Mouse (Mus musculus) C2C12 (cell line): Measurements from ENCODE around the gene Ofd1. TPM values are rescaled to one million over a fixed set of nuclear protein-coding genes. Genes with fewer than 3 reads are reported as not detected.

Experiments used
- H3K27me3 ChIP-seq: one replicate; pipeline ENCODE4 v1.6.1; 2011; ENCODE audit not compliant: control insufficient read depth, insufficient read depth, insufficient read length
- H3K36me3 ChIP-seq: one replicate; pipeline ENCODE4 v1.6.1; 2011; ENCODE audit not compliant: control insufficient read depth, insufficient read depth
- H3K4me3 ChIP-seq: one replicate; pipeline ENCODE4 v1.5.1; 2011; ENCODE audit warnings: mild to moderate bottlenecking, control low read depth; ENCODE audit not compliant: poor library complexity, insufficient read depth, severe bottlenecking
- H3K79me2 ChIP-seq: one replicate; pipeline ENCODE4 v1.6.1; 2011; ENCODE audit not compliant: control insufficient read depth, insufficient read depth
- H3K79me3 ChIP-seq: one replicate; pipeline ENCODE4 v1.6.1; 2011; ENCODE audit warnings: low read depth, control low read depth
- H3ac ChIP-seq: one replicate; pipeline ENCODE3; 2011; ENCODE audit warnings: low read depth; ENCODE audit not compliant: control insufficient read depth, insufficient read length
- CEBPB ChIP-seq: IDR thresholded peaks from one replicate; pipeline ENCODE4 v1.6.1; 2011; ENCODE audit warnings: low read depth, mild to moderate bottlenecking, control low read depth, moderate library complexity
- CTCF ChIP-seq: IDR thresholded peaks from one replicate; pipeline ENCODE4 v1.5.1; 2011; ENCODE audit not compliant: control insufficient read depth, insufficient read depth, insufficient read length
- FOSL1 ChIP-seq: IDR thresholded peaks from one replicate; pipeline ENCODE4 v1.8.0; 2011; ENCODE audit warnings: mild to moderate bottlenecking, low read length; ENCODE audit not compliant: poor library complexity, insufficient read depth, severe bottlenecking
- MAX ChIP-seq: IDR thresholded peaks from one replicate; pipeline ENCODE4 v1.6.1; 2011; ENCODE audit warnings: mild to moderate bottlenecking, control low read depth
- MYOD1 ChIP-seq: IDR thresholded peaks from one replicate; pipeline ENCODE4 v1.6.1; 2011; ENCODE audit warnings: low read depth; ENCODE audit not compliant: control insufficient read depth, insufficient read length
- MYOG ChIP-seq: IDR thresholded peaks from one replicate; pipeline ENCODE4 v1.6.1; 2011; ENCODE audit not compliant: control insufficient read depth, insufficient read length; ENCODE audit errors: extremely low read depth
- USF1 ChIP-seq: IDR thresholded peaks from one replicate; pipeline ENCODE4 v1.6.1; 2011; ENCODE audit warnings: low read depth, mild to moderate bottlenecking, control low read depth, moderate library complexity
- polyA plus RNA-seq: library from polyadenylated mRNA; unstranded; fragments of >200 nt; fragmentation: generic; extraction: Trizol; gene quantifications from one replicate; pipeline ENCODE4 v1.2.1, GENCODE M21; 2012; ENCODE audit warnings: missing spikeins

Ofd1 gene
- polyA plus RNA-seq, 1 experiment: 1.5 TPM

- H3K36me3 ChIP-seq: no peaks in the 10 kb centered on the region
- no peaks in the 10 kb centered on the region for H3K27me3 ChIP-seq
- no peak overlapping the region for H3ac ChIP-seq
- H3K79me3 ChIP-seq: no peaks in the 10 kb centered on the region
- no peak overlapping the region for H3K4me3 ChIP-seq
- TF ChIP-seq CEBPB (no peak), MYOD1 (no peak), FOSL1 (no peak), CTCF (no peak), MYOG (no peak), USF1 (no peak), MAX (no peak)
- no peaks in the 10 kb centered on the region for H3K79me2 ChIP-seq
Observed at GRCm38 (mm10) chrX:166434812-166435211, 5.7 kb downstream of the Ofd1 start.

GRCm38 (mm10) chrX:166416196-166416595, 24.3 kb downstream of the Ofd1 start:
- H3K36me3 ChIP-seq: peaks cover 6% of the 10 kb centered on the region
- H3K4me3 ChIP-seq: no peak overlapping the region
- no peak overlapping the region for H3ac ChIP-seq
- no peaks in the 10 kb centered on the region for H3K79me3 ChIP-seq
- no peaks in the 10 kb centered on the region for H3K27me3 ChIP-seq
- H3K79me2 ChIP-seq: no peaks in the 10 kb centered on the region
- TF ChIP-seq USF1 (no peak), FOSL1 (no peak), CEBPB (no peak), MYOG (no peak), MAX (no peak), CTCF (no peak), MYOD1 (no peak)

- Histone ChIP-seq H3K36me3 (peaks cover 4% of the 10 kb centered on the region), H3K4me3 (no peak overlapping the region), H3K27me3 (no peaks in the 10 kb centered on the region), H3K79me2 (no peaks in the 10 kb centered on the region), H3ac (no peak overlapping the region), H3K79me3 (no peaks in the 10 kb centered on the region)
- no peak for TF ChIP-seq USF1
- TF ChIP-seq MYOD1: no peak
- no peak for TF ChIP-seq FOSL1
- TF ChIP-seq MYOG: no peak
- no peak for TF ChIP-seq CTCF
- TF ChIP-seq MAX: no peak
Observed at GRCm38 (mm10) chrX:166407865-166408264, 32.6 kb downstream of the Ofd1 start.

GRCm38 (mm10) chrX:166393753-166394152, 46.8 kb downstream of the Ofd1 start:
- no peaks in the 10 kb centered on the region for H3K79me2 ChIP-seq
- no peaks in the 10 kb centered on the region for H3K36me3 ChIP-seq
- H3K27me3 ChIP-seq: no peaks in the 10 kb centered on the region
- TF ChIP-seq CTCF: no peak
- TF ChIP-seq USF1: no peak
- TF ChIP-seq MAX: no peak
- no peak for TF ChIP-seq MYOG
- TF ChIP-seq FOSL1: no peak
- no peak for TF ChIP-seq MYOD1
- no peak for TF ChIP-seq CEBPB
- H3ac ChIP-seq: no peak overlapping the region
- H3K4me3 ChIP-seq: no peak overlapping the region
- no peaks in the 10 kb centered on the region for H3K79me3 ChIP-seq

- TF ChIP-seq MAX (no peak), USF1 (no peak), FOSL1 (no peak), MYOD1 (no peak), MYOG (no peak)
- H3K4me3 ChIP-seq: no peak overlapping the region
- no peaks in the 10 kb centered on the region for H3K79me2 ChIP-seq
- H3K36me3 ChIP-seq: no peaks in the 10 kb centered on the region
- H3K79me3 ChIP-seq: no peaks in the 10 kb centered on the region
- H3K27me3 ChIP-seq: no peaks in the 10 kb centered on the region
- no peak overlapping the region for H3ac ChIP-seq
Observed at GRCm38 (mm10) chrX:166386656-166387055, 53.8 kb downstream of the Ofd1 start.

- H3K79me2 ChIP-seq: no peaks in the 10 kb centered on the region
- H3K79me3 ChIP-seq: no peaks in the 10 kb centered on the region
- H3K27me3 ChIP-seq: no peaks in the 10 kb centered on the region
- no peak overlapping the region for H3K4me3 ChIP-seq
- no peak for TF ChIP-seq CEBPB
- TF ChIP-seq FOSL1: no peak
- no peak for TF ChIP-seq USF1
- TF ChIP-seq MYOD1: no peak
- no peak for TF ChIP-seq CTCF
- TF ChIP-seq MYOG: no peak
- no peak for TF ChIP-seq MAX
- H3K36me3 ChIP-seq: no peaks in the 10 kb centered on the region
- H3ac ChIP-seq: no peak overlapping the region
Observed at GRCm38 (mm10) chrX:166384935-166385334, 55.6 kb downstream of the Ofd1 start.
